Mouse (Mus musculus): ENCODE data around the gene Gm45716. TPM values are rescaled to one million over a fixed set of nuclear protein-coding genes. Genes with fewer than 3 reads are reported as not detected.
"Not testable (repeated sequence)": the region's sequence is repeated elsewhere in the genome, so short reads cannot be mapped to it uniquely, and the experiment has no call there.

The Gm45716 gene
- polyA plus RNA-seq, 1 experiment: 1.3 TPM

DNA sequence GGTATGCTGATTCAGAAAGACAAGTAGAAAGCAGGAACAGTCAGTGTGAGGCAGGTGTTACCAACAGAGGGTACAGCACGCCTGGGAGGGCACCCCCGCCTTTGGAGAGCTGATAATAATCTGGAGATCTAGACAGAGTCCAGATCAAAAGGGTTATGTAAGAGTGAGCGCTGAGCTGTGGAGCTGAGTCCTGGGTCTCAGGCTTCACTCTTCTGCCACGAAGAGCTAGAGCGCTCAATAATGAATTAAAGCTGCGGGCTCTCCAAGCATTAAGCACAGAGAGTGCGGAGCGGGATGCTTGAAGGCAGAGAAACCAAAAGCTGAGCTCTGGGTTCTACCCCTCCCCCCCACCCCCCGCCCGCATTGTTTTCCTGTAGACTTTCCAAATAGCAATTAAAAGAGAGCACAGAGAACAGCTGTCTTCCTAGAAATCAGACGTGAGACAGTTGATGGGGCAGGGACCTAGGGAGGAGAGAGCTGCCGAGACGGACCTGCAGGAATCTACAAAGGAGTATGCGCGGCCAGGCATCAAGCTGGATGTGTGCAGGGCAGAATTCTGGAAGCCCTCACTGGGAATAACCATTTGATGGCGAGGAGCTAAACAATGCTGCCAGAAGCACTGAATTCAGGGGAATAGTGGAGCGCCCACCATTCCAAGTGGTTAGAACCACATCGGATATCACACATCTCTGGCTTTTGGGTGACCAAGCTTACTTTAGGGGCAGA lies 82.1 kb downstream of the Gm45716 start:
- Histone ChIP-seq H3K4me3 (replicated peaks; ENCODE audit: extremely low read depth, low read depth, low read length) (no peak overlapping the region), H3K4me1 (ENCODE audit: control insufficient read depth, insufficient read depth, low read length) (no peaks in the 10 kb centered on the region)
- 64% methylated on average over 18 of the region's 18 CpGs for WGBS
- no peak for DNase-seq
- TF ChIP-seq POLR2A (IDR thresholded peaks at IDR 0.05; ENCODE audit: borderline replicate concordance, extremely low read depth, low read depth, low read length): no peak
- TF ChIP-seq CTCF (IDR thresholded peaks at IDR 0.05; ENCODE audit: insufficient read depth, low read length): no peak

DNA sequence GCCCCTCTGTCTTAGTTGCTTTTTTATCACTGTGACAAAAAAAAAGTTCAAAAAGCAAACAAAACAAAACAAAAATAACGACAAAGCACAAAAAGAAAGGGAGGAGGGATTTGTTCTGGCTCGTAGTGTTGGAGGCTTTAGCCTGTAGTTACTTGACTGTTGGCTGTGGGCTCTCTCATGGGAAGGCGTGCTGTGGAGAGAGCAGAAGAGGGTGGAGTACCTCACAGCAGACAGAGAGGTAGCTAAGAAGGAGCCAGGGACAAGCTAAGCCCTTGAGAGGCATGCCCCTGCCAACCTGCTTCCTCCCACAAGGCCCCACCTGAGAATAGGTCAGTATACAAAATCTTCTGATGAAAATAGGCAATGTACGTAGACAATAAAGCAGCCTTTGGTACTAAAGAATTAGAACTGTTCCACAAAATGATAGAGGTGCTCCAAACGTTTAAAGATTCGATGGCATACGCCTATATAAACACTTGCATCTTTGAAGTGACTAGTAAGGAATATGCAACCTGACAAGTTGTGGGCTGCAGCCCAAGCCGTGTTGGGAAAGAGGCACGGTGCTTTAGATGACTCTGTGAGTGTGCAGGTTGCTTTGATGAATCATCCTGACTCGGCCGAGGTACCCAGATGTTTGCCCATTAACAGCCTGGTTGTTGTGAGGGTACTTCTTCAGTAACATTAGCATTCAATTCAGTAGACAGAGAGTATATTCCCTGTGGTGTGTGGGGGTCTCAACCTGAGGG lies 82.8 kb downstream of the Gm45716 start:
- DNase-seq: no peak
- WGBS: 55% methylated on average over 11 of the region's 11 CpGs
- TF ChIP-seq CTCF (IDR thresholded peaks at IDR 0.05; ENCODE audit: insufficient read depth, low read length): no peak
- TF ChIP-seq POLR2A (IDR thresholded peaks at IDR 0.05; ENCODE audit: borderline replicate concordance, extremely low read depth, low read depth, low read length): no peak
- no peak overlapping the region for H3K4me3 ChIP-seq (replicated peaks; ENCODE audit: extremely low read depth, low read depth, low read length)
- no peaks in the 10 kb centered on the region for H3K4me1 ChIP-seq (ENCODE audit: control insufficient read depth, insufficient read depth, low read length)

GRCm38 (mm10) chr11:90274187-90274586 lies 86.7 kb downstream of the Gm45716 start:
- Histone ChIP-seq H3K4me3 (replicated peaks; ENCODE audit: extremely low read depth, low read depth, low read length) (no peak overlapping the region), H3K4me1 (ENCODE audit: control insufficient read depth, insufficient read depth, low read length) (no peaks in the 10 kb centered on the region)
- WGBS: 44% methylated on average over 1 of the region's 1 CpGs
- no peak for DNase-seq
- TF ChIP-seq POLR2A (IDR thresholded peaks at IDR 0.05; ENCODE audit: borderline replicate concordance, extremely low read depth, low read depth, low read length): no peak
- TF ChIP-seq CTCF (IDR thresholded peaks at IDR 0.05; ENCODE audit: insufficient read depth, low read length): no peak

GRCm38 (mm10) chr11:90275663-90276062 lies 88.2 kb downstream of the Gm45716 start:
- no peak for DNase-seq
- 75% methylated on average over 7 of the region's 7 CpGs for WGBS
- Histone ChIP-seq H3K4me3 (replicated peaks; ENCODE audit: extremely low read depth, low read depth, low read length) (no peak overlapping the region), H3K4me1 (ENCODE audit: control insufficient read depth, insufficient read depth, low read length) (no peaks in the 10 kb centered on the region)
- TF ChIP-seq POLR2A (IDR thresholded peaks at IDR 0.05; ENCODE audit: borderline replicate concordance, extremely low read depth, low read depth, low read length) (no peak), CTCF (IDR thresholded peaks at IDR 0.05; ENCODE audit: insufficient read depth, low read length) (no peak)

GRCm38 (mm10) chr11:90276150-90276549 lies 88.7 kb downstream of the Gm45716 start:
- Histone ChIP-seq H3K4me1 (ENCODE audit: control insufficient read depth, insufficient read depth, low read length) (no peaks in the 10 kb centered on the region), H3K4me3 (replicated peaks; ENCODE audit: extremely low read depth, low read depth, low read length) (no peak overlapping the region)
- no peak for DNase-seq
- TF ChIP-seq CTCF (IDR thresholded peaks at IDR 0.05; ENCODE audit: insufficient read depth, low read length) (no peak), POLR2A (IDR thresholded peaks at IDR 0.05; ENCODE audit: borderline replicate concordance, extremely low read depth, low read depth, low read length) (no peak)
- 86% methylated on average over 8 of the region's 8 CpGs for WGBS

DNA sequence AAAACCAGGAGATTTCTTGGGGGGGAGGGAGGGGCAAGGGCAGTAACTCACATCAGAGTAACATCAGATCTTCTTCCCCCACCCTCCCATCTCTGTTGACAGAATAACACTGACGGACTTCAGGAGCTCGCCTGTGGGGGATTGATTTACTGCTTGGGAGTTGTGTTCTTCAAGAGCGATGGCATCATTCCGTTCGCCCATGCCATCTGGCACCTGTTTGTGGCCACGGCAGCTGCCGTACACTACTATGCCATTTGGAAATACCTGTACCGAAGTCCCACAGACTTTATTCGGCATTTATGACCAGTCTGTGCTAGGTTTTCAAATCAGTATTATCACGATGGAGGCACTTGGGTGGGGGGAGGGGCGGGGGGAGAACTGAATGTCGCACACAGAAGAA lies 89.1 kb downstream of the Gm45716 start:
- Histone ChIP-seq H3K4me1 (ENCODE audit: control insufficient read depth, insufficient read depth, low read length) (no peaks in the 10 kb centered on the region), H3K4me3 (replicated peaks; ENCODE audit: extremely low read depth, low read depth, low read length) (no peak overlapping the region)
- 88% methylated on average over 12 of the region's 12 CpGs for WGBS
- no peak for TF ChIP-seq POLR2A (IDR thresholded peaks at IDR 0.05; ENCODE audit: borderline replicate concordance, extremely low read depth, low read depth, low read length)
- no peak for DNase-seq

- H3K4me1 ChIP-seq (ENCODE audit: control insufficient read depth, insufficient read depth, low read length): no peaks in the 10 kb centered on the region
- DNase-seq: no peak
- no peak for TF ChIP-seq POLR2A (IDR thresholded peaks at IDR 0.05; ENCODE audit: borderline replicate concordance, extremely low read depth, low read depth, low read length)
- WGBS: 89% methylated on average over 5 of the region's 5 CpGs
- no peak overlapping the region for H3K4me3 ChIP-seq (replicated peaks; ENCODE audit: extremely low read depth, low read depth, low read length)
Measured at GRCm38 (mm10) chr11:90280069-90280468, 92.6 kb downstream of the Gm45716 start.

GRCm38 (mm10) chr11:90281943-90282342 lies 94.5 kb downstream of the Gm45716 start:
- 91% methylated on average over 2 of the region's 2 CpGs for WGBS
- not testable (repeated sequence) for H3K4me3 ChIP-seq (replicated peaks; ENCODE audit: extremely low read depth, low read depth, low read length); H3K4me1 ChIP-seq (ENCODE audit: control insufficient read depth, insufficient read depth, low read length); DNase-seq

DNA sequence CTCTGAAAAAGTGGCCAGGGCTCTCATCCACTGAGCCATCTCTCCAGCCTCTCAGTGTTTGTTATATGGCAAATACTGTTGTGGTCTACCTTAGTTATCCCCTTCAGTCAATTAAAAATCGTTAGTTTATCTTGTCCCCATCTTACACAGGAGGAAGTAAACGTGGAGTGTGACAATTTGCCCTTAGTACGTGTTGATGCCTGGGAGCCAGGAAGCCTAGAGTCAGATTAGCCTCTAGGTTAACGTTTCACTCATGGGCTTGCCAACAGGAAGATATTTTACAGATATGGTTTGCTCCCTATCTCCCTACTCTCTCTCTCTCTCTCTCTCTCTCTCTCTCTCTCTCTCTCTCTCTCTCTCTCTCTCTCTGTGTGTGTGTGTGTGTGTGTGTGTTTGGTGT lies 95.7 kb downstream of the Gm45716 start:
- no peak for TF ChIP-seq POLR2A (IDR thresholded peaks at IDR 0.05; ENCODE audit: borderline replicate concordance, extremely low read depth, low read depth, low read length)
- no peak for TF ChIP-seq CTCF (IDR thresholded peaks at IDR 0.05; ENCODE audit: insufficient read depth, low read length)
- DNase-seq: no peak
- Histone ChIP-seq H3K4me1 (ENCODE audit: control insufficient read depth, insufficient read depth, low read length) (no peaks in the 10 kb centered on the region), H3K4me3 (replicated peaks; ENCODE audit: extremely low read depth, low read depth, low read length) (no peak overlapping the region)
- 20% methylated on average over 4 of the region's 4 CpGs for WGBS

DNA sequence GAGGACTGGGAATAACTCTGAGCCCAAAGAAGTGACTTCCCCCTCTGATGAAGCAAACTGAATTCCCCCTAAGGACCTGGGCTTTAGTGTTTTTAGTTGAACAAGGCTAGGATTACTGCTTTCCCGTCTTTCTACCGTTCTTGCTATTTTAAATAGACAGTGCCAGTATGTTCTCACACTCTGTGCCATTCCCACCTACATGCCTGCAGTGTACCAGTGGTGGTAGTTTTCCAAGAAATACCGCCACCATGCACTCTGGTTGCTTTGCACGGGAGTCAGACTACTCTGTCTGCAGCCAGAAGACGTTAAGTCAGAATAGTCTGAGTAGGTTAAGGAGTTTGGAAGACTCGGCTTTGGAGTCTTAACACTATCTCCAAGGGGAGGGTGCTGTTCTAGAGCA lies 96.1 kb downstream of the Gm45716 start:
- DNase-seq: no peak
- Histone ChIP-seq H3K4me1 (ENCODE audit: control insufficient read depth, insufficient read depth, low read length) (no peaks in the 10 kb centered on the region), H3K4me3 (replicated peaks; ENCODE audit: extremely low read depth, low read depth, low read length) (no peak overlapping the region)
- 72% methylated on average over 6 of the region's 6 CpGs for WGBS
- TF ChIP-seq CTCF (IDR thresholded peaks at IDR 0.05; ENCODE audit: insufficient read depth, low read length) (no peak), POLR2A (IDR thresholded peaks at IDR 0.05; ENCODE audit: borderline replicate concordance, extremely low read depth, low read depth, low read length) (no peak)

Measured in lung, adult 2 months (tissue).